Mouse (Mus musculus) spleen, adult 2 months (tissue): ENCODE measurements around the gene Lef1.

Experiments used
- CTCF ChIP-seq: fragments of 200-500 bp; IDR thresholded peaks from 2 replicates; pipeline ENCODE4 v1.5.1; 2011; ENCODE audit warnings: mild to moderate bottlenecking, inconsistent platforms; ENCODE audit not compliant: insufficient read depth, insufficient read length, insufficient replicate concordance; ENCODE audit errors: extremely low read depth
- POLR2A ChIP-seq: fragments of 200-500 bp; IDR thresholded peaks from 2 replicates; pipeline ENCODE4 v1.6.1; 2011; ENCODE audit warnings: low read depth, low read length, inconsistent platforms

DNA sequence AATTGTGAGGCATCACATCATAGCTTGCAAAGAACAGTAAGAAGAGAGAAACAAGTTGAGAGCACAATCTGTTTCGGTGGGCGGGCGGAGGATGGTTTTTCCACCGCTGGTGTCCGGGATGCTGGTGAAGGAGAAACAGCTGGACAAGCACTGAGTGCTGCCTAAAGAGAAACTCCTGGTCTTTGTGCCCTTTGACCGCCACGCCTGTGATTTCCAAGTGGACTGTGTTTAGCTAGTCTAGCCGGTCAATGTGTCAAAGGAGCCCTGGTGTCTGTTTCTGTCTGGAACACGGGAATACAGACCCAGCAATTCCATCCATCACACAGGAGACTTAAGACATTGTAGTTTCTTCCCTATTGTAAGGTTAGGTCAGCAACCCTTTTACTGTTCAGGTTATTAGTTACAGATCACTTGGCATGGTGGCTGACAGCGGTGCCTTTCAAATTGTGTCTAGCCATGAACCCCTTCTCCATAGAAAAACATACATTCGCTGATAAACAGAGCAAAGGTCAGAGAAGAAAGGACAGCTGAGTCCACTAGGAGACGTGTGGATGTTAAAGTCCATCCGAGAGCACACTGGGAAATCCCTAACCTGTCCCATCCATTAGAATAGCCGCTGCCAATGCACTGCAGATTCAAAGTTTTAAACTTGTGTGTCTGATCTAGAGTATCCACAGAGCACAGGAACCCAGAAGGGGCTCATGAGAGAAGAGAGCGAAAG is 153.7 kb downstream of the Lef1 start:
- TF ChIP-seq CTCF, result no peak
- no peak for TF ChIP-seq POLR2A
